Mouse (Mus musculus) telencephalon, adult 2 months (tissue): Measurements from ENCODE around the gene Bcr.
"Not testable (repeated sequence)": the region's sequence is repeated elsewhere in the genome, so short reads cannot be mapped to it uniquely, and the experiment has no call there.

Experiments
- DNase-seq: peaks from one replicate; pipeline ENCODE4 v3.0.0-alpha.2; 2011; ENCODE audit warnings: low read depth, low spot score

Gene Bcr

GRCm38 (mm10) chr10:75060217-75060842 lies at the start of gene Bcr:
TSS of gene Bcr (plus strand) at chr10:75060592.
- DNase-seq, result peak; percentile 51

- no peak for DNase-seq
These were observed 49.7 kb upstream of the Bcr start for GRCm38 (mm10) chr10:75010704-75011103.

- DNase-seq, result no peak
These were observed 44.9 kb upstream of the Bcr start for GRCm38 (mm10) chr10:75015465-75015864.

- no peak for DNase-seq
These were observed 43.9 kb upstream of the Bcr start for GRCm38 (mm10) chr10:75016481-75016880.

GRCm38 (mm10) chr10:75020271-75020670 lies 40.1 kb upstream of the Bcr start:
- no peak for DNase-seq

- peak; percentile 31 for DNase-seq
These were observed 39.3 kb upstream of the Bcr start for GRCm38 (mm10) chr10:75021138-75021537.

- DNase-seq, result no peak
These were observed 33.9 kb upstream of the Bcr start for GRCm38 (mm10) chr10:75026491-75026890.

- DNase-seq, result no peak
These were observed 31.6 kb upstream of the Bcr start for GRCm38 (mm10) chr10:75028743-75029142.

GRCm38 (mm10) chr10:75029677-75030076 lies 30.7 kb upstream of the Bcr start:
- DNase-seq, result no peak

- no peak for DNase-seq
These were observed 30.2 kb upstream of the Bcr start for GRCm38 (mm10) chr10:75030234-75030633.

GRCm38 (mm10) chr10:75031345-75032114 lies 28.9 kb upstream of the Bcr start:
- no peak for DNase-seq

- DNase-seq, result peak; percentile 68
These were observed 28.0 kb upstream of the Bcr start, which contains the start of gene Rsph14 for GRCm38 (mm10) chr10:75032395-75032794. TSS of gene Rsph14 (minus strand) at chr10:75032586.

- DNase-seq, result peak; percentile 80
These were observed 23.5 kb upstream of the Bcr start, which contains the start of gene Rab36 for GRCm38 (mm10) chr10:75036883-75037379. TSS of gene Rab36 (plus strand) at chr10:75037058.

- DNase-seq, result not testable (repeated sequence)
These were observed 18.3 kb upstream of the Bcr start for GRCm38 (mm10) chr10:75042060-75042459.

GRCm38 (mm10) chr10:75044459-75044858 lies 15.9 kb upstream of the Bcr start:
- DNase-seq, result no peak

- DNase-seq, result no peak
These were observed 14.6 kb upstream of the Bcr start for GRCm38 (mm10) chr10:75045831-75046230.

- no peak for DNase-seq
These were observed 11.7 kb upstream of the Bcr start for GRCm38 (mm10) chr10:75048711-75049110.

GRCm38 (mm10) chr10:75051364-75052074 lies 8.9 kb upstream of the Bcr start:
- DNase-seq, result no peak

GRCm38 (mm10) chr10:75052902-75053301 lies 7.5 kb upstream of the Bcr start:
- no peak for DNase-seq

- no peak for DNase-seq
These were observed 6.7 kb upstream of the Bcr start for GRCm38 (mm10) chr10:75053655-75054054.

GRCm38 (mm10) chr10:75054125-75054524 lies 6.3 kb upstream of the Bcr start:
- DNase-seq, result no peak

- no peak for DNase-seq
These were observed 4.7 kb upstream of the Bcr start for GRCm38 (mm10) chr10:75055672-75056071.
